9 mouse cellular contexts compared by ENCODE assay signal in the genomic region with DNA sequence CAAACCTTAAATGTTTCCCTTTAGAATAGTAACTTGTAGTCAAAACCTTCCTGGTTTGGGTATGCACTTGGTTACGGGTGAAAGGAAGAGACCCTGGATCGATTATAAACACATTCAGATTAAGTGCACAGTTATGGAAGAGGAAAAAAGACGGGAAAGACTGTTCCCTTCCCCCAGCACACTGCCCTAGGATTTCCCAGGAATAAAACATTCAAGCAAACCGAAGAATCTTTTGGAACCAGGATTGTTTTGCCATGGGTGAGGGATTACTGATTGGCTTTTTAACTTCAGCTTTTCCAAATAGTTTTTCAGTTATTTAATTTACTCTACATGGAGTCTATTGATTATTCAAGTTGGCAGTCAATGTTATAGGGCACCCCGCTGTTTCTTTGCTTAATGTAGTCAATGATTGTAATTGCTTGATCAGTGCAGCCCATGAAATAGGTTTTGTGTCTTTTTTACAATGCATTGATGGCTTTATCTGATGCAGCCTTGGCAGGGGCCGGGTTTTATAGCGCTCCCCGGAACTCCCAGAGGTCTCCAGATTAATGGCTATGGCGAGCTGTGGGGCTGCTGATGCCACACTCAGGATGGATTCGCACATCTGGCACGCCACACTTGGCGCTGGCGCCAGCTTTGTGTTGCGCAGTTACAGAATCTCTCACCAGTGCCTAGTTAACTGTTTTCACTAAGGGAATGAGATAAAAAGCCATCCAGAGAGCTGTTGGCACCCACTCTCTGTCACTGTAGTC.
DNase-seq lines count a peak whose midpoint lies in the region; ATAC-seq and TF ChIP-seq lines count a peak whose summit lies in the region.
"Had no signal": no experiment of that assay in that cellular context is flagged by ENCODE, and none has a peak within 500 bp of the region (broad histone marks: within the 10 kb centered on the region; RNA-seq: fewer than 3 reads in every experiment).

No protein-coding gene starts in this region.

- no peak overlapping the region for H3K9ac ChIP-seq in lung, embryonic 14.5 days

- no peak for TF ChIP-seq CTCF in lung, embryonic 14.5 days (IDR thresholded peaks at IDR 0.05; ENCODE audit: low read depth)

- H3K4me1 ChIP-seq in lung, embryonic 14.5 days (ENCODE audit: insufficient read depth), result no peaks in the 10 kb centered on the region

- peak; percentile 16 for DNase-seq in lung, embryonic 14.5 days
- DNase-seq in lung, adult 18-20 months, result no peak
- DNase-seq in frontal cortex, postnatal 36 days (ENCODE audit: low spot score in 2 of 2), result peak; percentile 21 to 27
- peak; percentile 47 for DNase-seq in mesoderm, embryonic 11.5 days (ENCODE audit: low read depth, low spot score)
- DNase-seq in right cerebral cortex, postnatal 36 days (ENCODE audit: low spot score in 2 of 2), result peak; percentile 4 to 20
- no peak for DNase-seq in thymus, postnatal 36 days
- DNase-seq in cerebellum, adult 11 months, result no peak

- H3K9me3 ChIP-seq in lung, embryonic 14.5 days (ENCODE audit: low read depth, low read length), result no peaks in the 10 kb centered on the region

- 57% methylated on average over 14 of the region's 14 CpGs for WGBS in lung, embryonic 14.5 days

- H3K36me3 ChIP-seq in lung, embryonic 14.5 days (ENCODE audit: insufficient read depth), result no peaks in the 10 kb centered on the region

- no peak overlapping the region for H3K27ac ChIP-seq in lung, embryonic 14.5 days (ENCODE audit: low read depth)

- ATAC-seq in lung, embryonic 14.5 days (ENCODE audit: insufficient read depth), result no peak
- no peak for ATAC-seq in activated CD4-positive, CD25-positive, alpha-beta regulatory T cell, adult 4 months

- H3K27me3 ChIP-seq in lung, embryonic 14.5 days (ENCODE audit: insufficient read depth, low read length), result no peaks in the 10 kb centered on the region

- no peak overlapping the region for H3K4me2 ChIP-seq in lung, embryonic 14.5 days

- no peak overlapping the region for H3K4me3 ChIP-seq in lung, embryonic 14.5 days (ENCODE audit: low read depth, low read length)
- H3K4me3 ChIP-seq: erythroblast, embryonic 14.5 days had no signal

Comparison
In these comparisons a context has a peak if more than half of its experiments do, and no peak if none do; other contexts are left out.
1. DNase-seq: peak in lung, embryonic 14.5 days (single experiment), frontal cortex, postnatal 36 days (2 of 2), mesoderm, embryonic 11.5 days (single experiment) and right cerebral cortex, postnatal 36 days (2 of 2); none in lung, adult 18-20 months (0 of 2), thymus, postnatal 36 days (0 of 2) and cerebellum, adult 11 months (single experiment).